Mouse (Mus musculus): Measurements from ENCODE around the gene Olfr609.
"Not testable (repeated sequence)": the region's sequence is repeated elsewhere in the genome, so short reads cannot be mapped to it uniquely, and the experiment has no call there.

Olfr609 gene

GRCm38 (mm10) chr7:103497962-103498361 lies at the start of gene Olfr609:
Olfr609 (minus strand) TSS chr7:103498062.
- DNase-seq (ENCODE audit: low spot score in 2 of 2): no peak

DNA sequence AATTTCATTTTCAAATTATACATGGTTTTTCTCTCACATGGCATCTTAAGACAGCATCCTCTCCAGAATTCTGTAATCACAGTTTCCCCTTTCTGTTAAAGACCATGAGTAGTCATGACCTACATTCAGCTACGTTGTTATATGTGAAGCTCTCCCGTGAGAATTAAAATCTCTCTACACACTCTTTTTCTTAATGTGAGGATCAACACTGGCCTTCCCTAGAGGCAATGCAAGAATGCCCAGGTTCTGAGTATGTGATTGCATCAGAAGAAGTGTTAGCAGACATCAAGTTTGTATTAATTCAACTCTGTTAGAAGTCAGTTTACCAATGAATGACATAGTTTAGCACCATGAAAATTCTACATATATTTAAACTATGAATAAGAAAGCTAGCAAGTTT lies 44.8 kb upstream of the Olfr609 start, which contains the start of gene Olfr612:
Olfr612 (minus strand) TSS at position 101 of the 400 bp plus-strand sequence.
- not testable (repeated sequence) for DNase-seq (ENCODE audit: low spot score in 2 of 2)

GRCm38 (mm10) chr7:103520746-103521145 lies 22.9 kb upstream of the Olfr609 start, which contains the start of gene Olfr611:
Olfr611 (minus strand) TSS chr7:103520846.
- not testable (repeated sequence) for DNase-seq (ENCODE audit: low spot score in 2 of 2)

GRCm38 (mm10) chr7:103512022-103512421 lies 14.2 kb upstream of the Olfr609 start, which contains the start of gene Olfr610:
Olfr610 (minus strand) TSS chr7:103512122.
- no peak for DNase-seq (ENCODE audit: low spot score in 2 of 2)

DNA sequence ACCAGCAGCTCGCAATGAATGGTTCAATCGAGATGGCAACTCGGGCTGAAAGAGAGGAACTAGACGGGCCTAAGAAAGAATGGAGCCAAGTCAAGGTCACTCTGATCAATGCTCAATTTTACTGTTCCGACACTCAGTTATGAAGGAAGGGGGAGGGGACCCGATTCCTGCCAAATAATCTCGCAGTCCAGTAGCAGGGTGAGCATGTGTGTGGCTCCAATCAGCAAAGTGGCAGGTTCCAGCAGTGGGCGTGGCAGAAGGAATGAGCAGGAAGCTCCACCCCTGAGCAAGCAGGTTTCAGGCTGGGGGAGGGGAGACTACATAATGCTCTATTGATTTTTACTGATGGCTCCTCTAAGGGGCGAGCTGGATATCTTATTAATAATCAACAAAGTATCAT lies 20.8 kb downstream of the Olfr609 start:
- DNase-seq (ENCODE audit: low spot score in 2 of 2): not testable (repeated sequence)

DNA sequence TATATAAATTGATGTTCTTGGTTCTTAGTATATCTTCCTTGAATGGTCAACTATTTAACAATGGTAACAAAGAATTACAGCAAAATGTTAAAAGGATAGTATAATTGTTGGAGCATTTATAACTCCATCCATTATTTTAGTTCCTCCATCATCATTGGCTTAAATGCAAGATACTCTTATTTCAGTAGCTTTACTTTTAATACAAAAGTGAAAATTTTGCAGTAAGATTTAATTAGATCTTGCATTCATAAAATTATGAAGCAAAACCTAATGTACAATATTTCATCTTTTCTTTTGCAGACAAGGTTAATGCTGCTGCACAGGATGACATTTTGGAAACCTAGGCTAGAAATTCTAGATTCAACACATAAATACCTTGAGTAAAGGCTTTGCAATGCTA lies 28.3 kb downstream of the Olfr609 start, which contains the start of gene Olfr608:
Olfr608 (plus strand) TSS at position 301 of the 400 bp plus-strand sequence.
- DNase-seq (ENCODE audit: low spot score in 2 of 2): no peak

DNA sequence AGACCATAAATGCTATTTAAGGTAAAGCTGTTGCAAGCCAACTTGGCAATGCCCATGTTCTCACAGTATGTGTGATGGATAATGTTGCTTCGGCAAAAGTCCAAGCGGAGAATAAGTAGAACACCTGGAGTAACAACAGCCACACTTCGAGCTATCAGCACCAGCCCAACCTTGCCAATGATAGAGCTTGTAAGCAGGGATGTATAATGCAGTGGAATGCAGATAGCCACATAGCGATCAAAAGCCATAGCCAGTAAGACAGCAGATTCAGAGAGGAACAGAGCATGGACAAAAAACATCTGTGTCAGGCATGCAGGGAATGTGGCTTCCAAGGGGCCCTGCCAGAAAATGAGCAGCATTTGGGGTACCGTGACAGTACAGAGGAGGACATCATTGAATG lies 37.3 kb downstream of the Olfr609 start:
- no peak for DNase-seq (ENCODE audit: low spot score in 2 of 2)

GRCm38 (mm10) chr7:103448746-103449145 lies 49.1 kb downstream of the Olfr609 start, which contains the start of gene Olfr606:
Olfr606 (plus strand) TSS chr7:103449046.
- no peak for DNase-seq (ENCODE audit: low spot score in 2 of 2)

DNA sequence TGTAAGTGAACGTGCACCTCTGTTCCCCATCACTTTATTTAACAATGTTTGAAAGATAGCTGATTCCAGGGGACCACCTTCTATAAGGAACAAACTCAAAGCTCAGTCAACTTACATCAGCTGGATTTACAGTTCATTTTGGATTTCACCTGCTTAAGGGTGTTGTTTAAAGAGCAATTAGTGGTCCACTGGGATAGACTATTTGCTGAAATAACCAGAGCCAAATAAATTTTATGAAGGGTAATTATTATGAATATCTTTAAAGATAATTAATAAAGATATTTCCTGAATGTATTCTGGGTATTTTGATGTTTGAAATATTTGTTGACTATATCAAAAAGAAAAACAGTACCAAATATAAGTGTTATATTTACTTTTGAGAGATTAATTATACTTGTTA lies 52.5 kb downstream of the Olfr609 start, which contains the start of gene Olfr605:
Olfr605 (minus strand) TSS at position 101 of the 400 bp plus-strand sequence.
- DNase-seq (ENCODE audit: low spot score in 2 of 2): no peak

Measured in cerebellum, postnatal 4 days (tissue).